Mouse (Mus musculus) forebrain, embryonic 12.5 days (tissue): ENCODE data around the gene Gstp2. TPM values are rescaled to one million over a fixed set of nuclear protein-coding genes. Genes with fewer than 3 reads are reported as not detected.

Experiments used
- polyA plus RNA-seq: library from polyadenylated mRNA; unstranded; fragments of >200 nt; fragmentation: Nextera tagmentation; extraction: Ambion mirVana; gene quantifications from 2 replicates; pipeline ENCODE4 v1.2.1, GENCODE M21; 2016

Gene Gstp2
- polyA plus RNA-seq, 1 experiment from 2014 or later = 5.5 TPM

Other genes starting within 250 kb of the Gstp2 start
- gene Chka, start 194.2 kb downstream of the Gstp2 start, polyA plus RNA-seq = 63.5 and 69.6 TPM in 2 replicates
- gene Tcirg1, start 138.9 kb downstream of the Gstp2 start, polyA plus RNA-seq = 10.3 and 12.4 TPM in 2 replicates
- 166 and 168 TPM in 2 replicates for gene Ndufs8, start 133.2 kb downstream of the Gstp2 start, polyA plus RNA-seq
- 0.64 and 0.69 TPM in 2 replicates for gene Aldh3b1, start 116.2 kb downstream of the Gstp2 start, polyA plus RNA-seq
- 4.8 TPM in 2 replicates for gene Unc93b1, start 110.8 kb downstream of the Gstp2 start, polyA plus RNA-seq
- not detected in 2 replicates for gene Aldh3b3, start 87.4 kb downstream of the Gstp2 start, polyA plus RNA-seq
- gene Aldh3b2, start 73.7 kb downstream of the Gstp2 start, polyA plus RNA-seq = 0.26 and 0.70 TPM in 2 replicates
- 0.58 and 1.4 TPM in 2 replicates for gene Acy3, start 59.5 kb downstream of the Gstp2 start, polyA plus RNA-seq
- not detected in 2 replicates for gene Tbx10, start 53.3 kb downstream of the Gstp2 start, polyA plus RNA-seq
- 19.3 and 20.8 TPM in 2 replicates for gene Nudt8, start 45.4 kb downstream of the Gstp2 start, polyA plus RNA-seq
- gene Gm49405, start 45.4 kb downstream of the Gstp2 start, polyA plus RNA-seq = 4.1 and 4.3 TPM in 2 replicates
- gene Doc2g, start 42.7 kb downstream of the Gstp2 start, polyA plus RNA-seq = 6.3 TPM in 2 replicates
- 186 and 204 TPM in 2 replicates for gene Ndufv1, start 33.2 kb downstream of the Gstp2 start, polyA plus RNA-seq
- gene Gstp1, start 8.0 kb downstream of the Gstp2 start, polyA plus RNA-seq = 321 and 346 TPM in 2 replicates
- gene Gstp3, start 13.5 kb upstream of the Gstp2 start, polyA plus RNA-seq = not detected in 2 replicates
- gene Cabp2, start 35.6 kb upstream of the Gstp2 start, polyA plus RNA-seq = not detected in 2 replicates
- 70.4 and 73.9 TPM in 2 replicates for gene Cdk2ap2, start 51.2 kb upstream of the Gstp2 start, polyA plus RNA-seq
- 21.5 and 22.9 TPM in 2 replicates for gene Pitpnm1, start 54.0 kb upstream of the Gstp2 start, polyA plus RNA-seq
- 56.4 and 60.7 TPM in 2 replicates for gene Aip, start 79.8 kb upstream of the Gstp2 start, polyA plus RNA-seq
- not detected in 2 replicates for gene Gpr152, start 93.8 kb upstream of the Gstp2 start, polyA plus RNA-seq
- gene Cabp4, start 98.0 kb upstream of the Gstp2 start, polyA plus RNA-seq = 0.09 TPM in 2 replicates
- 125 and 135 TPM in 2 replicates for gene Coro1b, start 102.6 kb upstream of the Gstp2 start, polyA plus RNA-seq
- gene Ptprcap, start 107.6 kb upstream of the Gstp2 start, polyA plus RNA-seq = 0.51 and 0.74 TPM in 2 replicates
- gene Rps6kb2, start 117.3 kb upstream of the Gstp2 start, polyA plus RNA-seq = 59.5 and 62.5 TPM in 2 replicates
- 3.2 TPM in 2 replicates for gene Carns1, start 129.5 kb upstream of the Gstp2 start, polyA plus RNA-seq
- gene Tbc1d10c, start 145.3 kb upstream of the Gstp2 start, polyA plus RNA-seq = 0.31 and 0.86 TPM in 2 replicates
- gene Ppp1ca, start 146.0 kb upstream of the Gstp2 start, polyA plus RNA-seq = 689 and 709 TPM in 2 replicates
- gene Rad9a, start 155.6 kb upstream of the Gstp2 start, polyA plus RNA-seq = 38.8 and 42.2 TPM in 2 replicates
- gene Clcf1, start 168.2 kb upstream of the Gstp2 start, polyA plus RNA-seq = 0.85 and 1.2 TPM in 2 replicates
- not detected in 2 replicates for gene AC109138.7, start 168.3 kb upstream of the Gstp2 start, polyA plus RNA-seq
- 11.7 and 13.1 TPM in 2 replicates for gene Pold4, start 185.9 kb upstream of the Gstp2 start, polyA plus RNA-seq
- gene Ssh3, start 223.2 kb upstream of the Gstp2 start, polyA plus RNA-seq = 5.6 and 6.1 TPM in 2 replicates
- 12.6 and 14.2 TPM in 2 replicates for gene Ankrd13d, start 237.1 kb upstream of the Gstp2 start, polyA plus RNA-seq